Mouse (Mus musculus) central nervous system, embryonic 14 days (tissue): Measurements from ENCODE around the gene Sec16a. TPM values are rescaled to one million over a fixed set of nuclear protein-coding genes. Genes with fewer than 3 reads are reported as not detected.

Experiments used
- polyA plus RNA-seq: library from polyadenylated mRNA; depleted of rRNA; stranded (reverse); fragments of >200 nt; gene quantifications from 2 replicates; pipeline ENCODE4 v1.2.3, GENCODE M21; 2012; rRNA removed

Sec16a gene
- 42.2 and 47.4 TPM in 2 replicates for polyA plus RNA-seq

DNA sequence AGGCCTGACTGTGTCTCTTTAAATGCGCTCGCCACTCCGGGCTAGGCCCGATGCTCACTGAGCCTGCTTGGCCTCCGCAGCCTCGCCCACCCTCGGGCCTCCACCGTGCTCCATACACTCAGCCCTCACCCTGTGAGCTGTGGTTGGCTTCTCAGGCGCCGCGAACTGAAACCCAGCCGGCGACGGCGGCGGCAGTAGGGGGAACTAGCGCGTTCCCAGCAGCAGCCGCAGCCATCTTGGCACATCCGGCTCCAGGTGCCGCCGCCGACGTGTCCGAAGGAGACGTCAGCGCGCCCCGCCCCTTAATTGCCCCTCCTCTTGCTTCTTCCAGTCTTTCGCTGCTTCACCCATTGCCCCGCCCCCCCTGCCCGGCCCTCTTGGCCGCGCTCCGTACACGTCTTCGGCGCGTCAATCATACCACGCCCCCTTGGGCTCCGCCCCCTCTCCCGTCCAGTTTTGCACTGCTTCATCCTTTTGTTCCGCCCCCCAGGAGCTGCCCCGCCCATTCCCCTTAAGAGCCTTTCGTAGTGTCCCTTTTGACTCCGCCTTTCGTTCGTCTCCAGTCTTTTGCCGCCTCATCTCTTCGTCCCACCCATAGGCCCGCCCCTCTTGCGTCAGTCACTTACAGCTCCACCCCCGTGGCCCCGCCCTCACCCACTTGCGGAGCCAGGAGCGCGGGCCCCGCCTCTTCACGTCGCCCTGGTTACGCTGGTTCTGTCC lies at the start of gene Sec16a:
Sec16a (minus strand) TSS at position 271 of the 720 bp plus-strand sequence.

DNA sequence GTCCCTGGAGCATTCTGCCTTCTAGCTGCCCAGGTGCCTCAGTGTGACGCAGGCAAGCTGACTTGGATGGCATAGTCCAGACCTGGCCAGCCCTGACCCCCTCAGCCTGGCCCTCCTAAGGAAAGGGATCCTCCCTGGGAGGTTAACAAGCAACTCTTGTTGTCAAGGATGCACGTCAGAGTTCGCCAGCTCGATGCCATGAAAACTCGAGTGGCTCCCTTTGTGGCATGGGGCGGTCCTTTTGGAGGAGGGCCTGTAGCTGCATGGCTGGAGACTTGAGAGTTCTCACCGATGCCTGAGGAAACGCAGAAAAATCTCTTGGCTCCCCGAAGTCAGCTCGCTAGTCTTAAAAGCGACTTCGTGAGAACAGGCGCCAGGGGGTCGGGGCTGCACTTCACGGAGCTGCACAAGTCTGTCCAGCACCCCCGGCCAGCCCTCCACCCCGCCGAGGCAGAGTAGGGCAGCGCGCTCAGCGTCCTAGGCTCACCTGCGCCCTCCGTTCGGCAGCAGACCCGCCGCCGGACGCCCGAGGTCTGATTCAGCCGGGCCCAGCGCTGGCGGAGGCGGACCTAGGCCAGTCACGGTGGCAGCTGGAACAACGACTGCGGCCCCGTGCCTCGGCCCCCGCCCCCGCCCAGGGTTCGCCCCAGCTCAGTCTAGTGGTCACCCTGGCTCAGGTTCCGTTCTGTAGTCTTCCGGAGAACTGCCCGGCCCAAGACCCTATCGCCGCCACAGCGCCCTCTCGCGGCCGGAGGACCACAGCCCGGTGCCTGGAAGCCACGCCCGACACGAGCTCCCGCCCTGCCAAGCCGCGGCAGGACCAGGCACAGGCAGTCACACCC lies 36.3 kb downstream of the Sec16a start, which contains the start of gene Inpp5e:
Inpp5e (minus strand) TSS at position 689 of the 842 bp plus-strand sequence.

DNA sequence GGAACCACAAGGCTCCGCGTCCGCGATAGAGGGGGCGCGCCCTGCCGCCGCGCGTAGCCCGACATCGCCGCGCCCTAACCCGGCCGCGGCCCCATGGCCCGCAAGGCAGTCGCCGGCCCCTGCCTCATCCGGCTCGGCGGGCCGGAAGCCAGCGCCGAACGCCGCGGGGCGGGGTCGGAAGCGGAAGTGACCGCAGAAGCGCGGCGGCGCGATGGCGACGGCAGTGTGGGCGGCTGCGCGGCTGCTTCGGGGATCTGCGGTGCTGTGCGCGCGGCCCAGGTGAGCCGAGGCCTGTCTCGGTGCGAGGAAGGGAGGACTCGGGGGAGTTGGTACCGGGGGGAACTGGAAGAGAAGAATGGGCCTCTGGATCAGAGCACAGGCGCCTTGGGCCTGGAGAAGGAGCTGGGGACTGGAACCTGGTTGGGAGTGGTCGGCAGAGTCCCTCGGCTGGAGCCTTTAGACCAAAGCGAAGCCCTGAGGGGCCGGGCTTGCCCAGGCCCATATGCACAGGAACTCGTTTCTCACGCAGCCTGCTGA lies 55.8 kb downstream of the Sec16a start, which contains the start of the genes Entr1 and Pmpca:
Entr1 (minus strand) TSS at position 163 of the 537 bp plus-strand sequence.
Pmpca (plus strand) TSS at position 186 of the 537 bp plus-strand sequence.

DNA sequence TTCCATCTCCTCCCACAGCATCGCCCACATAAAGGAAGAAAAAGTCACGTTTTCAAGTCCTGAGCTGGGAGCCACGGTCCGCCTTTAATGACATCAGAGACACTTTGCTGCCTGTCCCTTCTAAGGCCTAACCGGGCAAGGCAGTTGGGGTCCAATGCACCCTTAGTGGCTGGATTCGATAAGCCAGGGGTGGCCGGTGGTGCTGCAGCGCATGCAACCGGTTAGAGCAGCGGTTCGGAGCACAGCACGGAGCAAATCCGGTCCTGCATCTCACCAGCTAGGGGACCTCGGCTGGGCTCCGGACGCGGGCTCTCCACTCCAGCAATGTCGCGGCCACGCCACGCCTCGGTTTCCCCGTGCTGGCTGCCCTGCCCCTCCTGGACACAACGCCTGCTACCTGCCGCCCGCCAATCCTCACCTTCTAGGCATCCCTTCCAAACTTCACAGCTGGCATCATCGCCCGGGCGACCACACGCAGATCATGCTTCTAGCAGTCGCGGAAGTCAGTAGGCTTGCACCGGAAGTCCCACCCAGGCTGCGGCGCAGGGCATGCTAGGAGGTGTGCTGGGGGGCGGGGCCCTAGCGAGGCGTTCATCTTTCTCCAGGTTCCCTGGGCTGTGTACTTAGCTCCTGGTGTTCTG lies 64.8 kb downstream of the Sec16a start, which contains the start of gene Snapc4:
Snapc4 (minus strand) TSS at position 523 of the 641 bp plus-strand sequence.

DNA sequence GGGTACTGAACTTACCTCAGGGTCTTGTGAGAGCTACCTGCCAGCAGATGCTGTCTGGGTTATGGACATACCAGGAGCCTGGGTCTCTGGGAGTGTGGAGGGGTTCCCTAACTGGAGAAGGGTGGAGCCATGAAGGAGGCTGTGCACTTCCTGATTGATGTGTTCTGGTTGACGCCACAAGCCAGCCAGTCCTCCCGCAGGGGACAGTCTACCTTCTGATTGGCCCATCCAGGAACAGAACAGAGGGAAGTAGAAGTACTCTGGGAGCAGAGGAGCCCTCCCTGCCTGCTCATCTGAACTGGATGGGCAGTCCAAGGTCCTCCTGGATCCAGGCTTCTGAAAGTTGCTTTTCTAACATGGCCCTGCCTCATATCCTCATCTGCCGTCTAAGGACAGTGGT lies 84.2 kb downstream of the Sec16a start, which contains the start of gene Card9:
Card9 (minus strand) TSS at position 147 of the 400 bp plus-strand sequence.

Other genes with a start within 250 kb of the Sec16a start
- gene Lhx3, start 236.9 kb downstream of the Sec16a start, polyA plus RNA-seq, result 1.4 and 3.3 TPM in 2 replicates
- gene Qsox2, start 207.7 kb downstream of the Sec16a start, polyA plus RNA-seq, result 17.5 and 19.1 TPM in 2 replicates
- gene Ccdc187, start 150.7 kb downstream of the Sec16a start, polyA plus RNA-seq, result 1.4 and 1.5 TPM in 2 replicates
- gene Gpsm1, start 129.7 kb downstream of the Sec16a start, polyA plus RNA-seq, result 142 and 150 TPM in 2 replicates
- gene Dnlz, start 93.1 kb downstream of the Sec16a start, polyA plus RNA-seq, result 28.7 and 32.5 TPM in 2 replicates
- gene Card9, start 84.3 kb downstream of the Sec16a start, polyA plus RNA-seq, result 2.8 and 2.9 TPM in 2 replicates
- 48.5 and 57.4 TPM in 2 replicates for gene Snapc4, start 64.6 kb downstream of the Sec16a start, polyA plus RNA-seq
- gene Entr1, start 55.9 kb downstream of the Sec16a start, polyA plus RNA-seq, result 267 and 269 TPM in 2 replicates
- gene Pmpca, start 55.9 kb downstream of the Sec16a start, polyA plus RNA-seq, result 124 and 130 TPM in 2 replicates
- 41.5 and 43.5 TPM in 2 replicates for gene Inpp5e, start 36.0 kb downstream of the Sec16a start, polyA plus RNA-seq
- 28.5 and 30.8 TPM in 2 replicates for gene Notch1, start 71.4 kb upstream of the Sec16a start, polyA plus RNA-seq
- gene Egfl7, start 134.8 kb upstream of the Sec16a start, polyA plus RNA-seq, result 166 and 196 TPM in 2 replicates
- not detected in 2 replicates for gene Gm20532, start 141.4 kb upstream of the Sec16a start, polyA plus RNA-seq
- 5.1 and 10.1 TPM in 2 replicates for gene Agpat2, start 159.2 kb upstream of the Sec16a start, polyA plus RNA-seq
- gene Fam69b, start 183.2 kb upstream of the Sec16a start, polyA plus RNA-seq, result 89.6 and 90.6 TPM in 2 replicates
- not detected in 2 replicates for gene Lcn4, start 226.1 kb upstream of the Sec16a start, polyA plus RNA-seq